Mouse (Mus musculus) left cerebral cortex, adult 9 months (tissue): ENCODE data around the gene Napsa.
A peak's percentile ranks its signal among the peaks of the same experiment; 100 is the strongest.

Experiments
- DNase-seq, 2 experiments: peaks; one replicate each; pipeline ENCODE4 v3.0.0; 2022; ENCODE audit warnings: low spot score in 2 of 2

The Napsa gene

DNA sequence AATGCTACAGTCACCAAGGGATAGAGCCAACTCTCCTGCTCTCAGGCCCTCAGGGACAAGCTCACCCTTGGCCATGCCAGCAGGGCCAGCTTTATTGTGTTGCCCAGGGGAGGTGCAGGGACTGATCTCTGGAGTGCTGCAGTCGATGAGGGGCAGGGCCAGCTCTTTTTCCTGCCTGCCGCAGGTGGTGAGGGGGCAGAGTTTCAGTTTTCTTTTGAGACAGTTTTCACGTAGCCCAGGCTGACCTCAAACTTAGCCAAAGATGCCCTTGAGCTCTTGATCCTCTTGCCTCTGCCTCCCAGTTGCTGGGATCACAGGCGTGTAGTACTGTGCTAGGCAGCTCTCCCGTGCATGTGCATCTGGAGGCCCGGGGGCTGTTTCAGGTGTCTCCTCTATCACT, 1.2 kb upstream of the Napsa start:
- DNase-seq, result no peak

DNA sequence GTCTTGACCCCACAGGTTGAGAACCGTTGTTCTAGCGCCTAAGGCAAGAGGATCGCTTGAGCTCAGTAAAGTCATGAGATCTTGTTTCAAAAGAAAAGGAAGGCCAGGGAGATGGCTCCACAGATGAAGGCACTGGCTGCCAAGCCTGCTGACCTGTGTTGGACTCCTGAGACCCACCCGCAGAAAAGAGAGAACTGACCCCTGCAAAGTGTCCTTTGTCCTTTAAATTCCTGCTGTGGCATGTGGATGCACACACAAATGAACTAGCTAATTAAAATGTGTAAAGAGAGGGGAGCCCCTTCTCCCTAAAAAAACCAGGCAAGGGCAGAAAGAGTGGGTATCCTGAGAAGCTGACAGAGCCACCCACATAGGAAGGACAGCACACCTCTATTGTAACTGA, 369 bp upstream of the Napsa start:
- no peak for DNase-seq

DNA sequence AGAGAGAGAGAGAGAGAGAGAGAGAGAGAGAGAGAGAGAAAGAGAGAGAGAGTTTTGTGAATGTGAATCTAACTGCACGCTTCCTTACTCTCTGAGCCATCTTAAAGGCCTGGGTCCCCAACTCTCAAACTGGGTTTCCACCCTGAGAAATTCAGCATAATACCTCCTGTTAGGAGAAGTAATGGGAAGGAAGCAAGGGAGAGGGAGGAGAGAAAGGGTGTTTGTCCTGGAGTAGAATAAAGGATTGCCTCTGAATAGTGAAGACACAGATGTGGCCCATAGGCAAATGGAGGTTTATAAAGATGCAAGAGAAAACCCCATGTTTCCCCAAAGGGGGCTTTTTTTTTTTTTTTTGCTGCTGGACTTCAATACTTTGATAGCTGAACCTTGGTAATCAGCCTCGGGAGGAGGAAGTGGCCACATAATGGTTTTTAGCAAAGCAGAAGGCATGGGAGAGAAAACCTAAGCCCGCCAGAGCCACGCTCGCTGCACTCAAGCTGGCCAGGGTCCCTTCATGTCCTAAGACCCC, 840 bp downstream of the Napsa start:
- no peak for DNase-seq

DNA sequence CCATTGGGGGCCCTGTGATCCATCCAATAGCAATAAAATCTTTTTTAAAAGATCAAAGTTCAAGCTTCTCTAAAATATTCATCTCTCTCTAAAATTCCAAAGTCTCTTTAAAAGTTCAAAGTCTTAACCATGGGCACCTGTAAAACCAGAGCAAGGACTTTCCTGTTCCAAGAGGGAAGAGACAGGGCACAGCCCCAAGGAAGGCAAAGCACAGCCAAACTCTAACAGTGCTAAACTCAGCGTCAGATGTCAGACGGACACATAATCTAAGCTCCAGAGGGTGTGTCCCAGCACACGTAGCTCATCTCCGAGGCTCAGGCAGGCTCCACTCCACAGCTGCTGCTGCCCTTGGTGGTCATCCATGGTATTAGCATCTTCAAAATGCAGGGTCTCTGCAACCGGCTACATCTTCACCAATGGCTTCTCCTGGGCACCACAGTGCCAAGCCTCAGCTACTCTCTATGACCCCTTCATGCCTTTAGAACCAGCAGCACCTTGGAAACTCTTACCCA, 4.2 kb downstream of the Napsa start:
- DNase-seq, result no peak

DNA sequence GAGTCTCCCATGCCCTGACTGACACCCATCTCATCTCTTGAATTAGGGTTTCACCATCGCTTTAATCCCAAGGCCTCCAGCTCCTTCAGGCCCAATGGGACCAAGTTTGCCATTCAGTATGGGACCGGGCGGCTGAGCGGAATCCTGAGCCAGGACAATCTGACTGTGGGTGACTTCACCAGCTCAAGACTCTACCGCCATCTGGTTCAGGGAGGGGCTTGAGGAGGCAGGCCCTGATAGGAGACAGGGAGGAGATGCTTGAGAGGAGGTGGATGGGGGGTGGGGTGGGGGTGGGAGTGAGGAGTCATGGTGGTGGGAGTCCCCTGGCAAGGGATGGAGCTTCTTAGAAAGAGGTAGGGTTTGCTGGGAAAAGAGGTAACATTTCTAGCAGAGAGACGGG, 9.5 kb downstream of the Napsa start:
- no peak for DNase-seq

DNA sequence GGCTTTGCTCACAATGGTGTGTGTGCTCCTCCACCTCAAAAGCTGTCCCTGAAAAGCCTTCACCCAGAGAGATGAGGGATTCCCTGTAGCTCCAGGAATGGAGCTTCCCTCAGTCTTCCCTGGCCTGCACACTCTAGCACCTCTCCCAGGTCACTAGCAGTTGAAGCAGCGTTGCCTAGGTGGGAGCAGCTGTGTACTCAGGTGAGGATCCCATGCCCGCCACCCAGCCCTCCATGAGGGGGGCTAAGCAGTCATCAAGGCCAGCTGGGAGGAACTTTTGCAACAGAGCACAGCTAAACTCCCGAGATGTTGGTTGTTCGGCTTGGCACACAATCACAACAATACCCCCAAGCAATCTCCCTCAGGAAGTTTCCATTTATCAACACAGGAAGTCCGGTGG, 10.5 kb downstream of the Napsa start:
- DNase-seq, result no peak

DNA sequence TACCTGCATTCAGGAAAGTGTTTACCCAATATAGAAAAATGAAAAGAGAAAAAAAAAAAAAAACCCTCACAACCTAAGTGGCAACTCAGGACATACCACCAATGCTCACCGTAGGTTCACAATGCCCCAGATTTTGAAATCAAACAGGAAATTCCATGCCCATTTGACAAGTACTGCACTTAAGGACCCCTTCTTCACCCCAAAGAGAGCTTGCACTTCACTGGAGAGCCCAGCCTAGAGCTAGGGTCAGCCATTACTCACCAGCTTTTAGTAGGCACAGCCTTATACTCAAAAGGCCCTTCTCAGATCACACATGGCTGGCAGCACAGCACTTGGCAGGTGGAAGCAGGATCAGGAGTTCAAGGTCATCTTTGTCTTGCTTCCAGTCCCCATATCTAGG, 11.0 kb downstream of the Napsa start:
- DNase-seq, result no peak

DNA sequence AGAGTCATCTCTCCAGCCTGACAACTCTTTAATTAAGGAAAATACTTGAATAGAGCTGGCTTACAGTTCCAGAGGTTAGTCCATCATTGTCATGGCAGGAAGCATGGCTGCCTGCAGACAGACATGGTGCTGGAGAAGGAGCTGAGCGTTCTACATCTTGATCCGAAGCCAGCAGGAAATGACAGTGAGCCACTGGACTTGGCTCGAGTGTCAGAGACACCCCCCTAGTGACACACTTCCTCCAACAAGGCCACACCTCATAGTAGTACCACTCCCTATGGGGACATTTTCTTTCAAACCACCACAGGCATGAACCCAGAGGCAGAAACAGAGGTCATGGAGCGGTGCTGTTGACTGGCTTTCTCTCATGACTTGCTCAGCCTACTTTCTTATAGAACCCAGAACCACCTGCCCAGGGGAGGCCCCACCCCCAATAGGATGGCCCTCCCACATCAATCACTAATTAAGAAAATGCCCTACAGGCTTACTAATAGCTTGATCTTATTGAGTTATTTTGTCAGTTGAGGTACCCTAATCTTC, 12.2 kb downstream of the Napsa start:
- DNase-seq, result no peak

DNA sequence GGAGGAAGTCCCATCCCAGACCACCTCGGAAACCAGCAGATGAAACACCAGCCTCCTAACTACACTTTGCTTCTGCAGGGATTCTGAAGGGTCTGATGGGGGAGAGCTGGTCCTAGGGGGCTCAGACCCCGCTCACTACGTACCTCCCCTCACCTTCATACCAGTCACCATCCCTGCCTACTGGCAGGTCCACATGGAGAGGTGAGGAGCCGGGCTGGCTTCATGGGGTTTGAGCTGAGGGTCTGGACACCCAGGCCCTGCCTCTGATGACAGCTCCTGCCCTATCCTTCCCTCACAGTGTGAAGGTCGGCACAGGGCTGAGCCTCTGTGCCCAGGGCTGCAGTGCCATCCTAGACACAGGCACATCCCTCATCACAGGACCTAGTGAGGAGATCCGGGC, 12.7 kb downstream of the Napsa start:
- no peak for DNase-seq

DNA sequence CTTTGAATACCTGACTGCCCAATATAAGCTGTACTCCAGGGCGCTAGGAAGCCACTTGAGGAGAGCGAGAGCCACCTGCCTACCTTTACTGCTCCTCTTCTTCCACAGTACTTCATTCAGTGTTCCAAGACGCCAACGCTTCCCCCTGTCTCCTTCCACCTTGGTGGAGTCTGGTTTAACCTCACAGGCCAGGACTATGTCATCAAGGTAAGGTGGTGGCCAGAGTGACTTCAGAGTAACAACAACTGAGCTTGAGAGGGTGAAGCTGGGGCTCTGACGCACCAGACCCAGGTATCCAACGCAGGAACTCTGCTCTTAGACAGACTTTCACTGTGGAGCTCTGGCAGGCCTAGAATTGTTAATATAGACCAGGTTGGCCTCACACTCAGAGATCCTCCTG, 13.4 kb downstream of the Napsa start:
- no peak for DNase-seq

DNA sequence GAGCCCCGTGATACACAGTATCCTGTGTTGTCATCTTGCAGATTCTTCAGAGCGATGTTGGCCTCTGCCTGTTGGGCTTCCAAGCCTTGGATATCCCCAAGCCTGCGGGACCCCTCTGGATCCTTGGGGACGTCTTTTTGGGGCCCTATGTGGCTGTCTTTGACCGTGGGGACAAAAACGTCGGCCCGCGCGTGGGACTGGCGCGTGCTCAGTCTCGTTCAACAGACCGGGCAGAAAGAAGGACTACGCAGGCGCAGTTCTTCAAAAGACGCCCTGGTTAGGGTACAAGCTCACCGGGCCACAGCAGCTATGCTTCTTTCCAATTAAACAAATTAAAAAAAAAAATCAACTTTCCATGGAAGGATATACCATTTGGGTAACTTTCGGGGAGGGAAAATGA, 14.3 kb downstream of the Napsa start:
- peak in 1 of 2 experiments; percentile 82 for DNase-seq

DNA sequence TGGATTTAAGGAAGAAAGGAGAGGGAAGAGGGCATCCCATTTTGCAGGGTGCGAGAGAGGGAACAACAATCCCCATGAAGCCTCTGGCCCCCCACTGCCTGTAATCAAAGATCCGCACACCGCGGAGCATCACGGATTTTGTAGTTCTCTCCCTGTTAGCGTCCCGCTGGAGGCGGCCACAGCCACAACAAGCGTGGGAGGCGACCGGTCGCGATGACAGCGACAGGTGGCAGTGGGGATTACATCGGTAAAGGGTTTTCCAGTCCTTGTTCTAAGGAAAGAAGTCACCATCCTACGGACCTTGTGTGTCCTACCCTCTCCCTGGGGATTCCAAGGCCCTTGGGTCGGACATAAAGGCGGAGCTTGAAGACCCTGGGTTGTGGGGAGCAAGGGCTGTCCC, 14.8 kb downstream of the Napsa start:
- peak in 1 of 2 experiments; percentile 85 for DNase-seq

DNA sequence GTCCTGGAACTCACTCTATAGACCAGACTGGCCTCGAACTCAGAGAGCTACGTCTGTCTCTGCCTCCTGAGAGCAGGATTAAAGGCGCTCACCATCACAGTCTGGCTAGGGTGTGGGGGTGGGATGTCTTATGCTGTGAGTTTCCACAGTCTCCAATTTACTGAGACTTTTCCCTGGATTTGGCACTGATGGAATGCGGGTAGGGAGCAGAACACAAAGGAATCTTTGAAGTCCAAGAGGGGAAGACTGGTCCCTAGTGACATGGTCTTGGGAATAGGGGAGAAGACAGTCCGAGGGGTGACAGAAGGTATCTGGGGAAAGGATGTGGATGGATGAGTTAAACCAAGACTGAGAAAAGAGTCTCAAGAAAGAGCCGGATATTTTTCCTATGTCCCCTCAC, 15.5 kb downstream of the Napsa start:
- DNase-seq, result no peak

DNA sequence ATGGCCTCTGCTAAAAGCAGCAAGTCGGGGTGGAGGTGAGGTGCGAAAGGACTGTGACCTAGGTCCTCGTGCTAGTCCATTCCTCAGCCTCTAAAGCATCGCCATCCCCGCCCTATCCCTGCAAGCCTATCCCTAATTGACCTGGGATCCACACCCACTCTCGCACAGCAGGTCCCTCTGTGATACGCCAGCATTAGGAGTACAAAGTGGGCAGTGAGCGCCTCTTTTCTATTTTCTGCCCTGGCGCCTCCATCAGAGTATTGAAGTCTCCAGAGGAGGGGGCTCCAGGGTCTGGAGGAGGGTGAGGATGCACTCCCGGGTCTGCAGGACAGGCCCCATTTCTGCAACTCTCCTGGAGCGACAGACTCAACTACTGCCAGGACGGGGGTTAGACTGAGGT, 16.2 kb downstream of the Napsa start:
- no peak for DNase-seq

DNA sequence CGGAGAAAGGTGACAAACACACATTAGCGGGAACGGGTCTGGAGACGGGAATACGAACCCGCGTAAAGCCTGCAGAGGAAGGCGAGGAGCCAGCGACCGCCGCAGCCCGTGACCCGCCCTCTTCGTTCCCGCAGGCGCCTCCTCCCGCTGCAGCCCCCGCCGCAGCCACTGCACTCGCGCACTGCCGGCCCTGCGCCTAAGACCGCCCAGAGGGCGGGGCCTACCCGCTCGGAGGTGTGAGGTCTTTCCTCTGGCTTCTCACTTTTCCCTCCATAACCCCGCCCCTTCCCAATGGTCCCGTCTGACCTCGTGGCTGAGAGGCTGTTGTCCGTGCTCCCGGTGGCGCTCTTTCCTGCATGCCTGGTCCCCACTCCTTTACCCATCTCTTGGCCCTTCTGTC, 17.0 kb downstream of the Napsa start:
- DNase-seq, result peak in 1 of 2 experiments; percentile 73

DNA sequence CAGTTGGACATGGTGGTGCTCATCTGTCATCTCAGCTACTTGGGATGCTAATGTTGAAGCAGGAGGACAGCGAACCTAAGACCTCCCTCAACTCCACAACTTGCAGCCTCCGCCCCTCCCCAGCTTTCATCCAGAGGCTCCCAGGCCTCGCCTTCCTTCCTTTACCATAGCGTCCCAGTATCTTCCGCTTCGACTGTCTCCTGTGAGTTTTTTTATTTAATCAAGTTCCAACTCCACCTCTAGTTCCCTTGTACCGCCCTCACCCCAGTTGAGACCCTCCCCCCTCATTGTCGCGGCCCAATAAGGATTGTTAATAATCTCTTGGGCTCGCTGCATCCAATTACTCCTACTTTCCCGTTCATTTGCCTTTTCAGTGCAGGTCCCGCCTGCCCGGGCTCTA, 17.8 kb downstream of the Napsa start:
- no peak for DNase-seq

DNA sequence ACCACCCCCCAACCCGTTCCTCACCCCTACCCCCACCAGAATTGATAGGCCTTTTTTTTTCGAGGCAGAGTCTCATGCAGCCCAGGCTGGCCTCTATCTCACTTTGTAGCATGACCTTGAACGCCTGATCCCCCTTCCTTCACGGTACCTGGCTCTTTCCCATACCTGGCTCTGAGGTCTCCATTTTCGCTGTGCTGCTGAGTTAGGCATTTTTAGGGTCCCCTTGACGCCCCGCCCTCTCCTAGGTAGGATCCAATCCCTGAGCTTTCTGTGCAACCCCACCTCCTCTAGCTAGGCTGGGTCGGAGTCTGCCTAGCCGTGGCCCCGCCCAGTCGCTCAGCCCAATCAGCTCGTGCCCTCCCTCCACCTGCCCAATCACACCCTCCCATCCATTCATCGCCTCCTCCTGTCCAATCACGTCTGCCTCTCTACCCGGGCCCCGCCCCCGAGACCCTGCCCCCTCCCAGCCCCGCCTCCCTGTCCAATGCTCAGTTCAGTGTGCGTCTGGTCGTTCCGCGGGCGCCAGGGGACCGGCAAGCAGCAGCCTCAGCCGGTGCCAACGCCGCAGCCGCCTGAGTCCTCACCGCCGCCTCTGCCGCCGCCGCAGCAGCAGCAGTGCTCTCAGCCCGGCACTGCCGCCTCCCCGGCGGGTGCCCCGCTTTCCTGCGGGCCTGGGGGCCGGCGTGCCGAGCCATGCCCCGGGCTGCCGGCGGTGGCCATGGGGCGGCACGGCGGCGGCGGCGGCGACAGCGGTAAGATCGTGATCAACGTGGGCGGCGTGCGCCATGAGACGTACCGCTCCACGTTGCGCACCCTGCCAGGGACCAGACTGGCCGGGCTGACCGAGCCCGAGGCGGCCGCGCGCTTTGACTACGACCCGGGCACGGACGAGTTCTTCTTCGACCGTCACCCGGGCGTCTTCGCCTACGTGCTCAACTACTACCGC, 18.5 kb downstream of the Napsa start, which contains the start of gene Kcnc3:
TSS of gene Kcnc3 (plus strand) at position 263 of the 946 bp plus-strand sequence.
- DNase-seq, result peak; percentile 95

DNA sequence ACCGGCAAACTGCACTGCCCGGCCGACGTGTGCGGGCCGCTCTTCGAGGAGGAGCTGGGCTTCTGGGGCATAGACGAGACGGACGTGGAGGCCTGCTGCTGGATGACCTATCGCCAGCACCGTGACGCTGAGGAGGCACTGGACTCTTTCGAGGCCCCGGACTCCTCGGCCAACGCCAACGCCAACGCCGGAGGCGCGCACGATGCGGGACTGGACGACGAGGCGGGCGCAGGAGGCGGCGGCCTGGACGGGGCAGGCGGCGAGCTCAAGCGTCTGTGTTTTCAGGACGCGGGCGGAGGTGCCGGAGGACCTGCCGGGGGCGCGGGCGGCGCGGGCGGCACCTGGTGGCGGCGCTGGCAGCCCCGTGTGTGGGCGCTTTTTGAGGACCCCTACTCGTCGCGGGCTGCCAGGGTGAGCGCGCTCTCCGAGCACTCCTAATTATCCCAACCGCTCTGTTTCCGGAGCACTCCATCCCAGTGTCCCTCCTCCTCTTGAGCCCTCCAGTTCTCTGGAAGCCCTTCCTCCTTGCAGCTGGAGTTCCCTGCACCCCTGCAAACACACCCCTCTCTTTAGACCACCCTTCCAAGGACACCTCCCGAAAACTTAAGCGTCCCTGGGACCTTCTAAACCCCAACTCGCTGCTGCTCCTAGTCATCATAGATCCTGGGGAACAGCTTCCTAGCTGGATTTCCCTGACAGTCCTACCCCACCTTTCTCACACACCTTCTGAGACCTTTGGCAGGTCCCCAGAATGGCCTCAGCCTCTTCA, 19.4 kb downstream of the Napsa start:
- DNase-seq, result no peak

DNA sequence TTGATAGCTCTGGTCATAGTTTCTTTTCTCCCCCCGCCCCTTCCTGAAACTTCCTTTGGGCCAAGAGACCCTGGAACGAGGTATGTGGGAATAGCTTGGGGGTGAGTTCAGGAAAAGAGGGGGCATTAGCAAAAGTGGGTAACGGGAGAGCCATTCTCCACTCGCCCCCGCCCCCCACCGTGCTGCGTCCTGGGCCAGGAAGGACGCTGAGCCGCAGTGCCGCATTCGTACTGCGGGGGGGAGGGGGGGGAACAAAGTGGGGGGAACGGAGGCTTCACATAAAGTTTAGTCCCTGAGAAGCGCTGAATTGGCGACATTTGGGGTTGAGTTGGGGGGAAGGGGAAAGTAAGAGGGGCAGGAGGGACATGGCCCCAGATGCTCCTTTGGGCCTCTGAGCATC, 20.9 kb downstream of the Napsa start:
- no peak for DNase-seq

DNA sequence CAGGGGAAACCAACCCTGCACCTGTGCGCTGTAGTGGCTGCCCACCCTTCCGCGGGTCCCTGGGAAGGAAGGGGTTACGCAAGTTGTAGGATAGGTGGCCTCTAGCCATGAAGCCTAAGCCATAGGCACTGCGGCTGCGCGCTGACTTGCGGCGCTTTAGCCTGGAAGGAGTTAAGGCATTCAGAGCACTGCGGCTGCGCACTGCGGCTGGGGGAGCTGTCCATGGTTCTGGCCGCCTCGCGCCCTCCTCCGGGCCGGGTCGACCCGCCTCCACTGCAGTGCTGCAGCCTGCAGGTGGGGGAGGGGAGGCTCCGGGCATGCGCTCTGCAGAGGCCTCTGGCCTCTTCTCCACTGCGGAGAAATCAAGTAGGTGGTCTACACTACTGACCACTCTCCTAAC, 21.6 kb downstream of the Napsa start:
- DNase-seq, result peak in 1 of 2 experiments; percentile 87

DNA sequence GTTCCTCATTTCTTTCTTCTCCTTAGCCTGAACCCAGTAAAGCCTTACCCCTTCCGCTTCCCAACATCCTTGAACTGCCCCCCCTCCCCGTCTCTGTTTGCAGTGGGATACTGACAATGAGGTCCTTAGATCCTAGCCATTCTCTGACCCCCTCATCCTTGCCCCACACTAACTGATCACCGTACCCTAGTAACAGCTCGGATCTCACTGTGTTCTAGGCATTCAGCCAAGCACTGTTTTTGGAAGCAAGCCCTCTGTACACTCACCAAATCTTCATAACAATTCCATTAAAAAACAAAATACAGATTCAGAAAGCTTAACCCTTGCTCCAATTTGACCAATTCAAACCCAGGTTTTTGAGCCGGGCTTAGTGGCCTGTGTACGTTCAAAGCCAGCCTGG, 22.1 kb downstream of the Napsa start:
- peak in 1 of 2 experiments; percentile 61 for DNase-seq

DNA sequence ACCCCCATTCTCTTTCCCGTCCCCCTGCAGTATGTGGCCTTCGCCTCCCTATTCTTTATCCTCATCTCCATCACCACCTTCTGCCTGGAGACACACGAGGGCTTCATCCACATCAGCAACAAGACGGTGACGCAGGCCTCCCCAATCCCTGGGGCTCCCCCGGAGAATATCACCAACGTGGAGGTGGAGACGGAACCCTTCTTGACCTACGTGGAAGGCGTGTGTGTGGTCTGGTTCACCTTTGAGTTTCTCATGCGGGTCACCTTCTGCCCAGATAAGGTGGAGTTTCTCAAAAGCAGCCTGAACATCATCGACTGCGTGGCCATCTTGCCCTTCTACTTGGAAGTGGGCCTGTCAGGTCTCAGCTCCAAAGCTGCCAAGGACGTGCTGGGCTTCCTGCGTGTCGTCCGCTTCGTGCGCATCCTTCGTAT, 23.0 kb downstream of the Napsa start:
- no peak for DNase-seq
